Comparison of ENCODE assay signal across 9 mouse cellular contexts in genomic region chr1:39720186-39720585, GRCm38 (mm10). TPM values are rescaled to one million over a fixed set of nuclear protein-coding genes. Genes with fewer than 3 reads are reported as not detected.
DNase-seq lines count a peak whose midpoint lies in the region; ATAC-seq and TF ChIP-seq lines count a peak whose summit lies in the region.
"Had no signal": no experiment of that assay in that cellular context is flagged by ENCODE, and none has a peak within 500 bp of the region (broad histone marks: within the 10 kb centered on the region; RNA-seq: fewer than 3 reads in every experiment).

No protein-coding gene starts in this region.

- no peak overlapping the region for H3K9ac ChIP-seq in kidney, embryonic 14.5 days (ENCODE audit: low read depth, low read length)
- H3K9ac ChIP-seq in embryonic facial prominence, embryonic 14.5 days (ENCODE audit: low read depth, low read length): peak overlapping the region; percentile 71; the same call in 1 of the 2 replicates
- peak overlapping the region; percentile 79; the same call in 1 of the 2 replicates for H3K9ac ChIP-seq in intestine, embryonic 16.5 days (ENCODE audit: low read depth, low read length)
- peak overlapping the region; percentile 70; the same call in 1 of the 2 replicates for H3K9ac ChIP-seq in midbrain, postnatal 0 days (replicated peaks; ENCODE audit: low read length, poor library complexity, severe bottlenecking)

- H3K9me3 ChIP-seq in kidney, embryonic 14.5 days (ENCODE audit: control insufficient read depth, low read length): no peaks in the 10 kb centered on the region
- no peaks in the 10 kb centered on the region for H3K9me3 ChIP-seq in embryonic facial prominence, embryonic 14.5 days (ENCODE audit: control insufficient read depth, low read length)
- H3K9me3 ChIP-seq in intestine, embryonic 16.5 days (ENCODE audit: control insufficient read depth, low read length): no peaks in the 10 kb centered on the region
- H3K9me3 ChIP-seq in midbrain, postnatal 0 days (ENCODE audit: low read length): no peaks in the 10 kb centered on the region

- peaks cover 19% of the 10 kb centered on the region for H3K4me1 ChIP-seq in kidney, embryonic 14.5 days (ENCODE audit: control insufficient read depth, insufficient read depth, low read length)
- H3K4me1 ChIP-seq in embryonic facial prominence, embryonic 14.5 days (ENCODE audit: control insufficient read depth, insufficient read depth, low read length): peaks cover 8% of the 10 kb centered on the region
- peaks cover 10% of the 10 kb centered on the region; the same call in 1 of the 2 replicates for H3K4me1 ChIP-seq in intestine, embryonic 16.5 days (ENCODE audit: control insufficient read depth, insufficient read depth, low read length)
- 0 out of 2 replicates have a peak, but pooled peaks cover 3% of the 10 kb centered on the region for H3K4me1 ChIP-seq in midbrain, postnatal 0 days (ENCODE audit: insufficient read depth, low read length)

- peak overlapping the region; percentile 95 for H3K4me2 ChIP-seq in kidney, embryonic 14.5 days (replicated peaks; ENCODE audit: low read depth, low read length)
- peak overlapping the region; percentile 84 for H3K4me2 ChIP-seq in embryonic facial prominence, embryonic 14.5 days (ENCODE audit: low read depth, low read length)
- H3K4me2 ChIP-seq in intestine, embryonic 16.5 days (ENCODE audit: low read depth, low read length): peak overlapping the region; percentile 99
- H3K4me2 ChIP-seq in midbrain, postnatal 0 days (ENCODE audit: low read depth, low read length, poor library complexity, severe bottlenecking): peak overlapping the region; percentile 99

- WGBS in kidney, embryonic 14.5 days: 43% methylated on average over 2 of the region's 2 CpGs
- WGBS in embryonic facial prominence, embryonic 14.5 days: 19% methylated on average over 2 of the region's 2 CpGs
- 34% methylated on average over 2 of the region's 2 CpGs for WGBS in intestine, embryonic 16.5 days
- 21% methylated on average over 2 of the region's 2 CpGs for WGBS in midbrain, postnatal 0 days

- no peaks in the 10 kb centered on the region for H3K27me3 ChIP-seq in kidney, embryonic 14.5 days (ENCODE audit: control insufficient read depth, insufficient read depth, low read length)
- no peaks in the 10 kb centered on the region for H3K27me3 ChIP-seq in embryonic facial prominence, embryonic 14.5 days (replicated peaks; ENCODE audit: control insufficient read depth, insufficient read depth, low read length)
- no peaks in the 10 kb centered on the region for H3K27me3 ChIP-seq in intestine, embryonic 16.5 days (replicated peaks; ENCODE audit: control insufficient read depth, insufficient read depth, low read length)
- no peaks in the 10 kb centered on the region for H3K27me3 ChIP-seq in midbrain, postnatal 0 days (ENCODE audit: insufficient read depth, low read length)

- no peak for DNase-seq in kidney, postnatal 14 days
- DNase-seq in embryonic facial prominence, embryonic 14.5 days (ENCODE audit: low spot score): no peak
- DNase-seq in midbrain, postnatal 0 days (ENCODE audit: low spot score): no peak
- no peak for DNase-seq in ovary, postnatal 10 days (ENCODE audit: low spot score)
- DNase-seq in right cerebral cortex, adult 2 months (ENCODE audit: low spot score in 2 of 2): no peak

- no peak overlapping the region for H3K4me3 ChIP-seq in kidney, embryonic 14.5 days (ENCODE audit: low read length)
- H3K4me3 ChIP-seq in embryonic facial prominence, embryonic 14.5 days (ENCODE audit: low read depth, low read length): peak overlapping the region; percentile 46
- peak overlapping the region; percentile 59; the same call in 1 of the 2 replicates for H3K4me3 ChIP-seq in intestine, embryonic 16.5 days (ENCODE audit: low read length)
- peak overlapping the region; percentile 59; the same call in 1 of the 2 replicates for H3K4me3 ChIP-seq in midbrain, postnatal 0 days (ENCODE audit: low read depth, low read length)
- H3K4me3 ChIP-seq: myocyte had no signal

- no peak for ATAC-seq in kidney, embryonic 14.5 days (ENCODE audit: low FRiP score, low TSS enrichment)
- ATAC-seq in embryonic facial prominence, embryonic 14.5 days (ENCODE audit: low read depth): no peak
- no peak for ATAC-seq in intestine, embryonic 16.5 days
- no peak for ATAC-seq in midbrain, postnatal 0 days (ENCODE audit: low FRiP score)
- ATAC-seq in megakaryocyte, adult 5-6 weeks (ENCODE audit: poor library complexity, severe bottlenecking): no peak

- no peak overlapping the region for H3K27ac ChIP-seq in kidney, embryonic 14.5 days (ENCODE audit: low read depth, low read length)
- peak overlapping the region; percentile 23; the same call in 1 of the 2 replicates for H3K27ac ChIP-seq in embryonic facial prominence, embryonic 14.5 days (replicated peaks; ENCODE audit: low read depth, low read length)
- H3K27ac ChIP-seq in intestine, embryonic 16.5 days (ENCODE audit: low read length): 0 out of 2 replicates have a peak overlapping the region, but pooled peaks have one; percentile 11
- no peak overlapping the region for H3K27ac ChIP-seq in midbrain, postnatal 0 days (ENCODE audit: low read depth, low read length)

- no peak for TF ChIP-seq CTCF in midbrain, postnatal 0 days (IDR thresholded peaks at IDR 0.05)

- no peaks in the 10 kb centered on the region for H3K36me3 ChIP-seq in kidney, embryonic 14.5 days (ENCODE audit: control insufficient read depth, insufficient read depth, low read length)
- no peaks in the 10 kb centered on the region for H3K36me3 ChIP-seq in embryonic facial prominence, embryonic 14.5 days (ENCODE audit: control insufficient read depth, insufficient read depth, low read length)
- H3K36me3 ChIP-seq in intestine, embryonic 16.5 days (ENCODE audit: control insufficient read depth, insufficient read depth, low read length): no peaks in the 10 kb centered on the region
- no peaks in the 10 kb centered on the region for H3K36me3 ChIP-seq in midbrain, postnatal 0 days (ENCODE audit: insufficient read depth, low read length)

RNA-seq across cellular contexts. Expression of gene Rfx8, which starts 0.6 kb away (rescaled TPM):
- 0.18 TPM in 1 of 2 replicates, not detected in the other for polyA plus RNA-seq in kidney, embryonic 14.5 days (2014; fragmentation: Nextera tagmentation; extraction: Ambion mirVana)
- polyA plus RNA-seq in embryonic facial prominence, embryonic 14.5 days (2014; fragmentation: Nextera tagmentation; extraction: Ambion mirVana): 2.0 and 2.3 TPM in 2 replicates
- polyA plus RNA-seq in intestine, embryonic 16.5 days (2015; fragmentation: Nextera tagmentation; extraction: Ambion mirVana): 0.18 TPM in 1 of 2 replicates, not detected in the other
- 0.52 and 0.66 TPM in 2 replicates for total RNA-seq in midbrain, postnatal 0 days (2014; rRNA removed)
- 0.28 and 0.39 TPM in 2 replicates for polyA plus RNA-seq in midbrain, postnatal 0 days (2015; fragmentation: Nextera tagmentation; extraction: Ambion mirVana)
- total RNA-seq in megakaryocyte, adult 5-6 weeks (2015): not detected in 2 replicates
- not detected in 2 replicates for total RNA-seq in megakaryocyte, adult 5-6 weeks (2017)

Comparison
In these comparisons a context has a peak if more than half of its experiments do, and no peak if none do; other contexts are left out.
1. H3K27ac ChIP-seq: peak in embryonic facial prominence, embryonic 14.5 days (single experiment) and intestine, embryonic 16.5 days (single experiment); none in kidney, embryonic 14.5 days (single experiment) and midbrain, postnatal 0 days (single experiment).
2. Peak in every context shown above with its lines, with median percentiles within 50 percentile points of each other: H3K4me2 ChIP-seq.